14 mouse cellular contexts compared by ENCODE assay signal in genomic region chr14:23782845-23783609, GRCm38 (mm10).
DNase-seq lines count a peak whose midpoint lies in the region; ATAC-seq and TF ChIP-seq lines count a peak whose summit lies in the region.
"Had no signal": no experiment of that assay in that cellular context is flagged by ENCODE, and none has a peak within 500 bp of the region (broad histone marks: within the 10 kb centered on the region; RNA-seq: fewer than 3 reads in every experiment).

No protein-coding gene starts in this region.

- H3K4me2 ChIP-seq in forebrain, embryonic 15.5 days (replicated peaks), result no peak overlapping the region
- H3K4me2 ChIP-seq: embryonic facial prominence, embryonic 12.5 days had no signal

- no peaks in the 10 kb centered on the region for H3K4me1 ChIP-seq in forebrain, embryonic 15.5 days
- peaks cover 13% of the 10 kb centered on the region for H3K4me1 ChIP-seq in forebrain, embryonic 10.5 days
- H3K4me1 ChIP-seq: embryonic facial prominence, embryonic 12.5 days had no signal

- 54% methylated on average over 8 of the region's 8 CpGs for WGBS in forebrain, embryonic 15.5 days
- 73% methylated on average over 8 of the region's 8 CpGs for WGBS in forebrain, embryonic 10.5 days

- no peak overlapping the region for H3K9ac ChIP-seq in forebrain, embryonic 15.5 days (replicated peaks)
- H3K9ac ChIP-seq: embryonic facial prominence, embryonic 12.5 days; liver, embryonic 14.5 days had no signal

- intact Hi-C loops in left cerebral cortex, postnatal 10 days (cut with DNase I), result no loop called here
- intact Hi-C loops in left cerebral cortex, adult 2 months (cut with DNase I), result no loop called here

- H3K36me3 ChIP-seq in forebrain, embryonic 15.5 days, result no peaks in the 10 kb centered on the region
- no peaks in the 10 kb centered on the region for H3K36me3 ChIP-seq in forebrain, embryonic 10.5 days (replicated peaks)
- H3K36me3 ChIP-seq: embryonic facial prominence, embryonic 12.5 days had no signal

- H3K4me3 ChIP-seq in forebrain, embryonic 15.5 days, result no peak overlapping the region
- H3K4me3 ChIP-seq in forebrain, embryonic 10.5 days, result no peak overlapping the region
- H3K4me3 ChIP-seq in left cerebral cortex, adult 2 months, result no peak overlapping the region
- H3K4me3 ChIP-seq: embryonic facial prominence, embryonic 12.5 days; myocyte had no signal

- TF ChIP-seq CTCF in left cerebral cortex, adult 2 months (IDR thresholded peaks at IDR 0.05), result no peak

- DNase-seq in forebrain, embryonic 10.5 days (ENCODE audit: extremely low spot score, low spot score), result no peak
- peak; percentile 36 to 52 for DNase-seq in left cerebral cortex, adult 18-20 months (ENCODE audit: low spot score in 2 of 2)
- DNase-seq in left cerebral cortex, postnatal 10 days (ENCODE audit: extremely low spot score in 1 of 2, low spot score in 2 of 2), result no peak
- DNase-seq in ZHBTc4 (ENCODE audit: low read depth, low spot score), result peak; percentile 15
- DNase-seq in left cerebral cortex, adult 2 months (ENCODE audit: extremely low spot score in 1 of 2, low spot score in 2 of 2), result peak; percentile 43 to 48
- DNase-seq in yolk sac, embryonic 10.5 days (ENCODE audit: low spot score), result no peak
- no peak for DNase-seq in adrenal gland, postnatal 14 days
- DNase-seq: heart, postnatal 14 days; kidney, postnatal 36 days; thymus, adult 18-20 months had no signal

- no peak overlapping the region for H3K27ac ChIP-seq in forebrain, embryonic 15.5 days (replicated peaks)
- H3K27ac ChIP-seq in forebrain, embryonic 10.5 days, result no peak overlapping the region
- peak overlapping the region; percentile 58 for H3K27ac ChIP-seq in left cerebral cortex, adult 2 months
- H3K27ac ChIP-seq: embryonic facial prominence, embryonic 12.5 days; liver, embryonic 14.5 days had no signal

- no peaks in the 10 kb centered on the region for H3K27me3 ChIP-seq in forebrain, embryonic 15.5 days
- no peaks in the 10 kb centered on the region for H3K27me3 ChIP-seq in forebrain, embryonic 10.5 days (ENCODE audit: poor library complexity, severe bottlenecking)
- H3K27me3 ChIP-seq: embryonic facial prominence, embryonic 12.5 days had no signal

- H3K9me3 ChIP-seq in forebrain, embryonic 15.5 days, result no peaks in the 10 kb centered on the region
- H3K9me3 ChIP-seq in forebrain, embryonic 10.5 days, result no peaks in the 10 kb centered on the region
- H3K9me3 ChIP-seq: embryonic facial prominence, embryonic 12.5 days had no signal

- ATAC-seq in forebrain, embryonic 15.5 days (replicated peaks), result peak; percentile 58; the same call in 1 of the 2 replicates

Comparison
In these comparisons a context has a peak if more than half of its experiments do, and no peak if none do; other contexts are left out.
1. DNase-seq: peak in left cerebral cortex, adult 18-20 months (2 of 2), ZHBTc4 (single experiment) and left cerebral cortex, adult 2 months (2 of 2); none in forebrain, embryonic 10.5 days (single experiment), left cerebral cortex, postnatal 10 days (0 of 2), yolk sac, embryonic 10.5 days (single experiment) and adrenal gland, postnatal 14 days (single experiment).